Mouse (Mus musculus) large intestine, adult 2 months (tissue): Measurements from ENCODE around the gene Olfr1168. TPM values are rescaled to one million over a fixed set of nuclear protein-coding genes. Genes with fewer than 3 reads are reported as not detected.
"Not testable (repeated sequence)": the region's sequence is repeated elsewhere in the genome, so short reads cannot be mapped to it uniquely, and the experiment has no call there.

Experiments
- DNase-seq: peaks from one replicate; pipeline ENCODE4 v3.0.0-alpha.2; 2012; ENCODE audit warnings: low read depth, low spot score
- WGBS: fragments of 180-500 bp; shearing (Covaris S2); methylation state at CpG from one replicate; pipeline ENCODE4 v1.1.7; 2018; 5-methylcytosine and 5-hydroxymethylcytosine counted together
- polyA plus RNA-seq: library from polyadenylated mRNA; depleted of rRNA; stranded (reverse); fragments of >200 nt; gene quantifications from 2 replicates; pipeline ENCODE4 v1.2.3, GENCODE M21; 2012; rRNA removed

Olfr1168 gene
- polyA plus RNA-seq = not detected in 2 replicates

GRCm38 (mm10) chr2:88181580-88181979, at the start of gene Olfr1168:
Gene Olfr1168 (plus strand): TSS chr2:88181880.
- DNase-seq = no peak
- WGBS = 71% methylated on average over 2 of the region's 2 CpGs

- WGBS = 76% methylated on average over 1 of the region's 1 CpGs
- DNase-seq = not testable (repeated sequence)
Observed at GRCm38 (mm10) chr2:88155093-88155492, 26.6 kb upstream of the Olfr1168 start, which contains the start of gene Olfr1167. Gene Olfr1167 (minus strand): TSS chr2:88155193.

- 82% methylated on average over 1 of the region's 1 CpGs for WGBS
- DNase-seq = no peak
Observed at GRCm38 (mm10) chr2:88220784-88221183, 39.1 kb downstream of the Olfr1168 start.

GRCm38 (mm10) chr2:88228234-88228633, 46.6 kb downstream of the Olfr1168 start, which contains the start of gene Olfr1170:
Gene Olfr1170 (minus strand): TSS chr2:88228334.
- 75% methylated on average over 1 of the region's 1 CpGs for WGBS
- no peak for DNase-seq

Other genes starting within 250 kb of the Olfr1168 start
- gene Olfr1155, start 236.7 kb upstream of the Olfr1168 start, polyA plus RNA-seq = not detected in 2 replicates
- gene Olfr1156, start 228.8 kb upstream of the Olfr1168 start, polyA plus RNA-seq = not detected in 2 replicates
- not detected in 2 replicates for gene Olfr1157, start 213.6 kb upstream of the Olfr1168 start, polyA plus RNA-seq
- not detected in 2 replicates for gene Olfr74, start 207.2 kb upstream of the Olfr1168 start, polyA plus RNA-seq
- gene Olfr1158, start 191.8 kb upstream of the Olfr1168 start, polyA plus RNA-seq = not detected in 2 replicates
- not detected in 2 replicates for gene Olfr1160, start 173.6 kb upstream of the Olfr1168 start, polyA plus RNA-seq
- gene Olfr1161, start 159.1 kb upstream of the Olfr1168 start, polyA plus RNA-seq = not detected in 2 replicates
- not detected in 2 replicates for gene Olfr73, start 144.2 kb upstream of the Olfr1168 start, polyA plus RNA-seq
- gene Olfr1162, start 130.8 kb upstream of the Olfr1168 start, polyA plus RNA-seq = not detected in 2 replicates
- not detected in 2 replicates for gene Olfr1163, start 110.0 kb upstream of the Olfr1168 start, polyA plus RNA-seq
- gene Olfr1164, start 87.9 kb upstream of the Olfr1168 start, polyA plus RNA-seq = not detected in 2 replicates
- not detected in 2 replicates for gene Olfr1166, start 53.6 kb upstream of the Olfr1168 start, polyA plus RNA-seq
- not detected in 2 replicates for gene Olfr1167, start 26.7 kb upstream of the Olfr1168 start, polyA plus RNA-seq
- not detected in 2 replicates for gene Olfr1170, start 46.5 kb downstream of the Olfr1168 start, polyA plus RNA-seq
- not detected in 2 replicates for gene Olfr1173, start 98.0 kb downstream of the Olfr1168 start, polyA plus RNA-seq
- gene Olfr1174-ps, start 133.3 kb downstream of the Olfr1168 start, polyA plus RNA-seq = not detected in 2 replicates
- not detected in 2 replicates for gene Olfr1175-ps, start 145.3 kb downstream of the Olfr1168 start, polyA plus RNA-seq
- gene Olfr1176, start 154.8 kb downstream of the Olfr1168 start, polyA plus RNA-seq = not detected in 2 replicates
- gene Olfr1177-ps, start 164.6 kb downstream of the Olfr1168 start, polyA plus RNA-seq = not detected in 2 replicates
- gene Olfr1178, start 205.2 kb downstream of the Olfr1168 start, polyA plus RNA-seq = not detected in 2 replicates
- gene Olfr1179, start 224.6 kb downstream of the Olfr1168 start, polyA plus RNA-seq = not detected in 2 replicates
- not detected in 2 replicates for gene Olfr1180, start 237.3 kb downstream of the Olfr1168 start, polyA plus RNA-seq
- gene Olfr1181, start 244.3 kb downstream of the Olfr1168 start, polyA plus RNA-seq = not detected in 2 replicates